Mouse (Mus musculus): Measurements from ENCODE around the gene Nlk.
"Not testable (repeated sequence)": the region's sequence is repeated elsewhere in the genome, so short reads cannot be mapped to it uniquely, and the experiment has no call there.

The Nlk gene

DNA sequence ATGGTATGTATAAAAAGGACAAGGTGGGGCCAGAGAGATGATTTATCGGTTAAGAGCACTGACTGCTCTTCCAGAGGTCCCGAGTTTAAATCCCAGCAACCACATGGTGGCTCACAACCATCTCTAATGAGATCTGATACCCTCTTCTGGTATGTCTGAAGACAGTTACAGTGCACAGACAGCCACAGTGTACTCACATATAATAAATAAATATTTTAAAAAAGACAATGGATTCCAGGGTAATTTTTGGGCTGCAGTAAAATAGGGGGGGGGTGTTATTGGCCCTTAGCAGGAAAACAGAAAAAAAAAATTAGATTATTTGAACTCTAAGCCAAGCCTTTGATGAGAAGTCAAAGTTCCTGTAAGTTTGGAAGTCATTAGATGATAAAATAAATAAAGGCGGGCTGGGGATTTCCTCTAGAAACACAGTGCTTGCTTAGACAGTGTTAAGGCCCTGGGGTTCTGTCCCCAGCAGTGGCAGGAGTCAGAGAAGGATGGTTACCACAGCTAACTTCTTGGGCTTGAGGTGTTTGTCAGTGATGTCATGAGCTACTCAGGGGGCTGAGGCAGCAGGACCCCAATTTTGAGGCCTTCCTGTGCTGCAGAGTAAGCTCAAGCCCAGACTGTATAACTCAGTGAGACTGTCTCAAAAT lies 98.3 kb downstream of the Nlk start:
- DNase-seq (ENCODE audit: low read depth in 2 of 2, low spot score in 2 of 2): no peak

DNA sequence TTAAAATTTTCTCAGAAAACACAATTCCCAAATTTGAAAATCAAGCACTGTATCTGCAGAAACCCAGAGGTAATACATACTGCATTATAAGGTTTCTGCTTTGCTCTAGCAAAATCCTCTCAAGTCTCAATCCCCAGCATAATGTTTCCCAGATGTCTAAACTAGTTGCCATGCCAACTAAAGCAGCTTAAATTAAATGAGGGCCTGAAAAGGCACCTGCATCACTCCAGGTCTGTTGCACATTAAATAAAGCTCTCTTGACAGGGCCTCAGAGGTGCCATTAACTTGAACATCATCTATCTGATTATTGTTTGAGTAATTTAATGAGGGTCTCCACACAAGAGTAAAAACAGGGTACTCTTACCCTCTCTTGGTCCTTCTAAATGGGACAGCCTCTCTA lies 100.4 kb downstream of the Nlk start:
- DNase-seq (ENCODE audit: low read depth in 2 of 2, low spot score in 2 of 2): no peak

DNA sequence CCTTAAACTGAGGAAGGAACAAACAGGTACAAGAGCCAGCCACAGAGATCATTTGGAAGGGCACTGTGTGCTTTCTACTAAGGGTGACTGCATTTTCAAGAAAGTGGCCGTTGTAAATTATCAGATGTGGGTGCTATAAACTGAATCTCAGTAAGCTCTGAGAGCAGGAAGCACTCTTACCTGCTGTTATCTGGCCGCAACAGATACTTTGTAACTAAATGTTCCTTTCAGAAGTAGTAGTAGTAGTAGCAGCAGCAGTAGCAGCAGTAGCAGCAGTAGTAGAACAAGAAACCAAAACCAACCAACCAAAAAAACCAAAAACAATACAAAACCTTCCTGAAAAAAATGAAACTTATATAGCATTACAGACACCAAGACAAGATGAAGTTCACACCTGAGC lies 101.4 kb downstream of the Nlk start:
- DNase-seq (ENCODE audit: low read depth in 2 of 2, low spot score in 2 of 2): no peak

DNA sequence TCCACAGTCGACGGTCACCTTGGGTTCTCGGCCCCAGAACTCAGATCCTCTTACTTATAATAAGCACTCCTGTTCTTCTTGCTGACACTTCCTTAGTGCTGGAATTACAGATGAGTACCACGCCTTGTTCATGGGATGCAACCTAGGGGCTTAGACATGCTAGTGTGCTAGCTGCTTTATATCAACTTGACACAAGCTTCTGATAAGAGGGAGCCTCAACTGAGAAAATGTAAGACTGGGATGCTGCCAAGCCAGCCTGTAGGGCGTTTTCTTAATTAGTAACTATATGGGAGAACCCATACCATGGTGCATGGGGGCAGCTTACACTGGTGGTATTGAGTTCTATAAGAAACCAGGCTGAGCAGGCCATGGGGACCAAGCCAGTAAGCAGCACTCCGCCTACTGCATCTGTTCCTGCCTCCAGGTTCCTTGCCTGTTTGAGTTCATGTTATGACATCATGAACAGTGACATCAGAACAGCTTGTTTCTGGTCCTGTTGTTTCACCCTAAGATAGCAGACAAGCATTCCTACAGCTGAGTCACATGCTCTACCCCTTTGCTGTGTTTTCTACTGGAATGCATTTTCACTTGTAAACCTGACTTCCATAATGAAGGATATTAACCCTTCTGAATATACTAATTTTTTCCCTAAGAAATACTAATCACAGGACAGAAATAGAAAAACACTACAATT lies 102.8 kb downstream of the Nlk start:
- DNase-seq (ENCODE audit: low read depth in 2 of 2, low spot score in 2 of 2): no peak

DNA sequence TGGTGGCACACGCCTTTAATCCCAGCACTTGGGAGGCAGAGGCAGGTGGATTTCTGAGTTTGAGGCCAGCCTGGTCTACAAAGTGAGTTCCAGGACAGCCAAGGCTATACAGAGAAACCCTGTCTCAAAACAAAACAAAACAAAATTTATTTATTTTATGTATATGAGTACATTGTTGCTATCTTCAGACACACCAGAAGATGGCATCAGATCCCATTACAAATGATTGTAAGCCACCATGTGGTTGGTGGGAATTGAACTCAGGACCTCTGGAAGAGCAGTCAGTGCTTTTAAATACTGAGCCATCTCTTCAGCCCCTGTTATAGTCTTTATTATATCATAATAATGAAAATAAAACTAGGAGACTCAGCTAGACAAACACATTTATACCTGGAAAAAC lies 109.5 kb downstream of the Nlk start:
- not testable (repeated sequence) for DNase-seq (ENCODE audit: low read depth in 2 of 2, low spot score in 2 of 2)

DNA sequence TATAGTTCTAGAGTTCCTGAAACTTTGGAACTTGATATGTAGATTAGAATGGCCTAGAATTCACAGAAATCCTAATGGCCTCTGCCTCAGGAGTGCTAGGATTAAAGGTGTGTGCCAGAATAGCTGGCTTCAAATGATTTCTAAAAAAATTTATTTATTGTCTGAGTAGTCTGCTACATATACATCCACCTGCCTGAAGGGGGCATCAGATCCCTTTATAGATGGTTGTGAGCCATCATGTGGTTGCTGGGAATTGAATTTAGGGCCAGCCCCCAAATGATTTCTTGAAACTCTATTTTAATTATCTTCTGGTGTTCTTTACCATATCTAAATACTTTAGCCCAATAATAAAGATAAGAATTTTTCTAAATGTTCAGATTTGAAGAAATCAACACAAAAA lies 111.1 kb downstream of the Nlk start:
- peak in 1 of 2 experiments; percentile 16 for DNase-seq (ENCODE audit: low read depth in 2 of 2, low spot score in 2 of 2)

DNA sequence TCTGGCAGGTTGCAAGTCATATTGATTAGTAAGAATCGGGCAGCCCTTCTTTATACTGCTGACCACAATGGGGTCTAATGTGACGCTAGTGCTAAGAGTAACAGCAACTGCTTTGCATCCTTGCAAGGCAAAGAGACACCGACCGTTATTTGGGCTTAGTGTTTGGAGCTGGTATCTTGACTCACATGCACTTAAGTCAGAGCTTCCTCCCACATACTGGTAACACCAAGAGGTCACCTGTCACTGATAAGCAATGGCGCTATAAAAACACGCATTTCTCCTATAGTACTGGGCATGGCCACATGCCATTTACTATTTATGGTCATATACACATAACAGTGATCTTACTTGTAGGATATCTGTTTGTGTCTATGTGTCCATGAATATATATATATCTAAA lies 114.3 kb downstream of the Nlk start:
- DNase-seq (ENCODE audit: low read depth in 2 of 2, low spot score in 2 of 2): no peak

DNA sequence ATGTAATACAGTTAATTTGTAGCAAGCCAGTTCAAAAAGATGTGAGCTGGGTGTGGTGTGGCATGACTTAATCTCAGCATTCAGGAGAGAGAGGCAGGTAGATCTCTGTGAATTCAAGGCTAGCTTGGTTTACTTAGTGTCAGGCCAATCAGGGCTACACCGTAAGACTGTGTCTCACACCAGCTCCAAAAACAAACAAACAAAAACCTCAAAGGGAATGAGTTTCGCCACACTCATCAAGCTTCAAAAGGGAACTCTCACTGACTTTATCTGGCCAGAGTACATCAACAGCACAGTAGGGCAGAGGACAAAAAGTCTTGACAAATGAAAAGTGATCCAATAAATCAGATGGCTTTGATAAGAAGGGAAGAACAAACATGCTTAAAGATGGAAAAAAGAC lies 122.2 kb downstream of the Nlk start:
- DNase-seq (ENCODE audit: low read depth in 2 of 2, low spot score in 2 of 2): no peak

DNA sequence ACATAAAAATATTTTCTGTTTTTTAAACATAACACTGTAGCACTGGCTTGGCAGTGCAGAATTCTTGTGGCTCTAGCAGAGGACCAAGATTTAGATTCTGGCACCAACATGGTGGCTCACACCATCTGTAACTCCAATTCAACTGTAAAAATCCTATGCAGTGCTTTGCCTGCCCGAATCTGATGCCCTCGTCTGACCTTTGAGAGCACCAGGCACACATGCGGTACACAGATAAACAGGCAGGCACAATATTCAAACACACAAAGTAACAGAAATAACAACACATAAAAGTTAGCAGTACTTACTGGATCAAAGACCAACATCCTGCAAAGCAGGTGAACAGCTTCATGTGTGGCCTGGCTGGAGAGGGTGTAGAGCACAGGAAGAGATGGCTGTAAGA lies 122.6 kb downstream of the Nlk start:
- no peak for DNase-seq (ENCODE audit: low read depth in 2 of 2, low spot score in 2 of 2)

DNA sequence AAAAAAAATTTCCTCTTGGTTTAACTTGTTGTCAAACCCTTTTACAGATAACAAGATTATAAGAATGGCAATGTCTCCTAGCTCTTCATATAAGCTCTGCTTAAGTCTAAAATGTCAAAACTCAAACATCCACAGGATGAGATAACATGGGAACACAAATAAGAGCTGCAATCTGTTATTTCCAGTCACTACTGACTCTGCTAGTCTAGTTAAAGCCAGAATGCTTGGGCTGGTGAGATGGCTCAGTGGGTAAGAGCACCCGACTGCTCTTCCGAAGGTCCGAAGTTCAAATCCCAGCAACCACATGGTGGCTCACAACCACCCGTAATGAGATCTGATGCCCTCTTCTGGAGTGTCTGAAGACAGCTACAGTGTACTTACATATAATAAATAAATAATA lies 123.1 kb downstream of the Nlk start:
- DNase-seq (ENCODE audit: low read depth in 2 of 2, low spot score in 2 of 2): not testable (repeated sequence)

DNA sequence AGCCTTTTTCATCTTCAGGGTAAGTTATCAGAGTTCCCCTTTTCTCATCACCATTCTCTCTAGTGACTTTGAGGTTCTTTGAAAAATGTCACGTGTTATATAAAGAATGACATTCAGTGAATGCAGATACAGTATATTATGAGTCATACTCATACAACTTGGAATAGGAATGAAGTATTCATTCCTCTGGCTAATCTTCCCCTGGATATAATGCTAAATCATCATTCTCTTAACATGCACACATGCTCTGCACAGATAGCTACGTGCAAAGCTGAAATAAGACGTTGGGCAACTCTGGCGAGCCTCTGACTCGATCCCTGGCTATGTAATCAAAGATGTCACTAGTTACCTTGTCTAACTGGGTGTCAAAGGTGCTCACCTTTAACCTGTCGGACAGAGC lies 125.3 kb downstream of the Nlk start:
- no peak for DNase-seq (ENCODE audit: low read depth in 2 of 2, low spot score in 2 of 2)

DNA sequence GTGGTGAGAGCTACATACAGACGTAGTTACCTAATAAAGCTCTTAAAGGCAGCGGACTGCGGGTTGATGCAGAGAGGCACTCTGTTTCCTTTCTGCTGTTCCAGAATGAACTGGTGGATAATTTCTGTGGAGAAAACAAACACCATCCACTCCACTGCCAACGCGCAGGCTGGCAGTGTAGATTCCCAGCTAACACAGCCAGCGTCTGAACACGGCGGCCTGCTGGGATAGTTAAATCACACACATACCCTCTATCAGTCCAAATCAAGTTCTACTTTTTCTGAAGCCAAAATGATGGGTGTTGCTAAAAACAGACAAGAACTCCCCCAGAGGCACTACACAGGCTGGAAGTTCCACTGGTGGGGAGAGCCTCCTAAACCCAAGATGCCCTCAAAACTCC lies 125.7 kb downstream of the Nlk start:
- DNase-seq (ENCODE audit: low read depth in 2 of 2, low spot score in 2 of 2): no peak

DNA sequence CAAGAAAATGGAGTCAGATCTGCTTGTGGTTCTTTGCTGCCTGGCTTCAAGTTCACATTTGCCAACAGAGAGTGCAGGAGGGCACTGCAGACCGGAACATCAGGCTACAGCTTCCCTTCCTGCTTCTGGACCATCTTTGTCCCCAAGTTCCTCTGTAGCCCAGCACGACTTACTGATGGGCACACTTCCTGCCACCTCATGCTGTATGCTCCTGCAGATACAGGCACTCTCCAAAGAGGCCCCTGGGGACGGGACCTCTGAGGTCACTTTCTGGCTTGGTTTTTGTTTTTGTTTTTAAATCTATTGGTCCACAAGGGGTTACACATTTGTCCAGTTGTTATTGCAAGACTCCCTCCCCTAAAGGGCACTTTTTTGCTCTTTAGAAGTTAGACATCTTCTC lies 127.4 kb downstream of the Nlk start:
- no peak for DNase-seq (ENCODE audit: low read depth in 2 of 2, low spot score in 2 of 2)

DNA sequence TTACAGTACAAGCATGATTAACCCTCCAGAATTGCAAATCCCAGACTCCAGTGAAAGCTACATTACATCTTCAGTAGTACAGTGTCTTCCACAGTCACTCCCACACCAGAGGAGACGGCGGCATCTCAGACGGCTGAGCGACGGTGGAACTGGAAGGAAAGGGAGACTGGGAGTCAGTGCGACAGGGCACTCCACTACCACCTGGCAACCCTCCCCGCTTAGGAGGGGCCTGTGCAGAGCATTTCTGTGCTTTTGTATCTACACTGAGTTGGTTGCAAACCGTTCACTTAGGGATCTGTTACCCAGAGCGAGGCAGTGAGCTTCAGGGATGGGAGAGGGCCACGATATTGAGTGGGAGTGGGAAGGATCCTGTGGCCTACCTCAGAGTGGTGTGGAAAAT lies 128.3 kb downstream of the Nlk start:
- DNase-seq (ENCODE audit: low read depth in 2 of 2, low spot score in 2 of 2): no peak

DNA sequence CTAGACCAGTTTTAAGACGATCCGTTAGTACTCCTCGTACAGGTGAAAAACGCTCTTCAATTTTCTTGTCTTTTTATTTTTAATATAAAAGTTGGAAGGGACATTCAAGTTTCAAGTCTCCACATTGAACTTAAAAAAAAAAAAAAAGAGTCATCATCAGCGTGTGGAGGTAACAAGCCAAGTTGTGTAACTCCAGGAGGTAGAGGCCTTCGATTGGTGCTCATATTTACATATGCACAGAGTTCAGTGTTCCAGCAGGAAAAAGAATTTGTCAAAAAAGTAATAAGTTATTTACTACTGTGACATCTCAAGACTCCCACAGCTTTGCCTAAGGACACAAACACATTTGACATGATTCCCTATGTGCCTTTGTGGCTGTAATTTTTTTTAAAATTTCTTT lies 129.6 kb downstream of the Nlk start:
- no peak for DNase-seq (ENCODE audit: low read depth in 2 of 2, low spot score in 2 of 2)

DNA sequence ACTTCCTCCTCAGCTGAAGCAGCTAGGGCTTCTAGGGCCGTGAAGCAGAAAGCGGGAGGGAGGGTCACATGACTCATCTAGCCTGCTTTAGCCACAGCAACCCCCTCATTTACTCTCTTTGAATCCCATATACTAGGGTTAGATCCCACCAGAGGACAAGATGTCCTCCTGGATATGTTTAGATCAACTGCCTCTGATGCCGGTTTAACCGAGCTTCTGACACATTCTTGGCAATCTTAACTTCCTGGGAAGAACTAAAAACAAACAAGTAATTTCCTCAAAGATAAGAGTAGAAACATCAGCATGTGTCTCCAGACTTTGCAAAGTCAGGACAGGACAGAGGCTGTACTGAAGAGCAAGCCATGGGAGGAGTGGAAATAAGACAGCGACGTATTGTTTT lies 130.4 kb downstream of the Nlk start:
- DNase-seq (ENCODE audit: low read depth in 2 of 2, low spot score in 2 of 2): no peak

DNA sequence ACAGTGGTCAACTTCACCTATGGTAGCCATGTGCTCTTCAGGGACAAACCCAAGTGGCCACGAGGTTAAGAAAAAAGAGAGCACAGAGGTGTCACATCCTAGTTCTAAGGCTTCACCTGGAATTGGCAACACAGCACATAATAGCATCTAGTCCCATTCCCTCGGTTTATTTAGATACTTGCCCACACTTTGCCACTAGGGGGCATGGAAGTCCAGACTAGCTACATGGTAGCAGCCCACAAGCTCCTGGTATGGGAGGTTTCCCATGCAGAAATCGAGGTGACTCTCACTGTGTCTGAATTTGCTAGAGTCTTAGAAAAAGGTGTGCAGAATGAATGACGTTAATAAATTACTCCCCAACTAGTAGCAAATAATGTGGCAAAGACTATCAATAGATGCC lies 136.7 kb downstream of the Nlk start:
- DNase-seq (ENCODE audit: low read depth in 2 of 2, low spot score in 2 of 2): peak; percentile 52 to 69

DNA sequence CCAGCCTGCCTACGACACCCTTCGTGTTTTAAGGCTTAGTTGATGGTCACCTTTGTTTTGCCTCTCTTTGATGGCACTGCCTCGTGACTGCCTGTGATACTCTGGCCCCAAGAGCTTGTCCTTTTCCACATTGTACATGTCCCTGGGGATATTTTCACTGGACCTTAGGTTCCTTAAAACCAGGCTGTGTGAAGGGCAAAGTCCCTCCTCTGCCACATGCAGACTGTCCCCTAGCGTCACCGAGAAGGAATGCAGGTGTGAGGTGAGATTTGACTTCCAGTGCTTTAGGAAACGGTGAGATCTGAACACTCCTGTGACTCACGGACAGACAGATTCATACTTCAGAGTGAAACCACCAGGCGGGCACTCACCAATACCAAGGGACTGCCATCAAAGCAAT lies 139.9 kb downstream of the Nlk start:
- no peak for DNase-seq (ENCODE audit: low read depth in 2 of 2, low spot score in 2 of 2)

DNA sequence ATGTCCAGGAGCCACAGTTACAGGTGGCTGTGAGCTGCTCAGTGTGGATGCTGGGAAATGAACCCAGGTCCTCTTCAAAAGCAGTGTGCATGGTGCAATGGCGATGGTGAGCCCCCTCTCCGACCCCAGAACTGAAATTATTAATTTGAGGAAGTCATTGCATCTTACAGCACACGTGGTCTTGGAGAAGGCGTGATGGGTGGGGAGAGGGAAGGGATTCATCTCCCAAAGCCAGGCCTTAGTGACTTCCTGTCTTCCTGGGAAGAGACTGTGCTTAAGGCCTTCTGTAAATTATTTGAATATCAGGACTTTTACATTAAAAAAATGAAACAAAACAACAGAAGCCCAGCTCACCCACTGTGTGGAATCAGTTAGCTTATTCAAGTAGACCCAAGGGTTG lies 141.1 kb downstream of the Nlk start:
- DNase-seq (ENCODE audit: low read depth in 2 of 2, low spot score in 2 of 2): no peak

DNA sequence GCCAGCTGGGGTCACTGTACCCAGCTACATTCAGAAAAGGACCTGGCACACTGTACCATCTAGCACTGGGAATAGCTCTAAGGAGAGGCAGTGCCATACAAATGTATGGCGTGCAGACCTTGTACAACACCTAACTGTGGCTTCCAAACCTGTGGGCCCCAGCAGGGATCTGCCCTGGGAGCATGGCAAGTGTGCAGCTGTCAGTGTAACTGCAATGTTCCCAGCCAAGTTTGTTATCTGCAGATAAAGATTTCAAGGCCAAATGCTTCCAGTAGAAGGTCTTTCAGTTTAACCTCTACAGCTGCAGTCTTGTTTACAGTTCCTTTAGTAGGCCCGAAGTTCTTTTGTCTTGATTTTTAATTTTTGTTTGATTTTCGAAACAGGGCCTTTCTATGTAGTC lies 141.6 kb downstream of the Nlk start:
- DNase-seq (ENCODE audit: low read depth in 2 of 2, low spot score in 2 of 2): no peak

DNA sequence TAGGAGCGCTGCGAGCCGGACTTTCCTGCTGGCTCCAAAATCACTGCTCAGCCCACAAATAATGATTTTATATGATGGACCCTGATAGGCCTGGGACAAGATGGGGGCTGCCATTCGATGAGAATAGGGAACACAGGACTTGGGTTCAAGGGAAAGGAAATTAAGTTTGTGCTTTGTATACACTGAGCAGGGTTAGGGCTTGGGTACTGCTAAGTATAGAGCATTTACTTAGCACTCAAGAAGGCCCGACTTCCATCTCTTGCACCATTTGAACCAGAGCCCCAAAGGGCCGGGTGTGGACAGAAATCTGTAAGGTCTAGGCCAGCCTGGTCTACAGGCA lies 146.1 kb downstream of the Nlk start:
- no peak for DNase-seq (ENCODE audit: low read depth in 2 of 2, low spot score in 2 of 2)

DNA sequence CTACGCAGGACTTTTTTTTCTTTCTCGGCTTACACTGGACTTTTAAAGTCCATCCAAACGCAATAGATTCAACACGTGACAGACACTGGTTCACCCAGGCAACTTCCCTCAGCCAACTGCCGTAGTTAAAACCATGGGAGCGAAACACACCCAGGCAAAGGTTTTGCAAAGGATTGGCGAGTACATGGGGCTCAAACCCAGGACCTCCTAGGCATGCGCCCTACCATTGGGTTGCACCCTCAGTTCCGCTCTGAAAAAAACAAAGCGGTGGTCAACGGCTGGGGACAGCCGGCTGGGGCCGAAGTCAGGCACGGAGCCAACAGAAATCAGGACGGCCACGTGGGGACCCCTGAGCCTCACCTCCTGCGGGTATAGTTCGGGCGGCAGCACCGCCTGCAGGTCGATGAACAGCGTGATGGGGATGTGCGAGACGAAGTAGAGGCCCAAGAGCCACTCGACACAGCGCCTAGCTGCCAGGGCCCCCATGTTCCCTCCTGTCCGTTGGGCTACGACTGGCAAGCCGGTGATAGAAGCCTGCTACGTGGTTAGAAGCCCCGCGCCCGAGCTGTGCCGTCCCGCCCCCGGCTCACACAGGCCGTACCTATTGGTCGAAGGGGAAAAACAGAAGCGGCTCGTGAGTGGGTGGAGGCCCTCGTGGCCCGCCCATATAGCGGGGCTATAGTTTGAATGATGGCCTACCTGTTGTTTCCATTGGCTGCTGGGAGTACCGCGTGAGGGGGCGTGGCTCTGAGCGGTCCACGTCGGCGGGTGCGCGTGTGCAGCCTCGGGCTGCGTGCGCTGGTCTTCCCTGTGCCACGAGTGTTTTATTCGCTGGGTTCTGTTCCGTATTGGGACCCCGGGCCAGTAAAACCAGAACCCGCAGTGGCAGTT lies 146.8 kb downstream of the Nlk start, which contains the start of gene Tmem97:
Tmem97 (minus strand) TSS at position 610 of the 891 bp plus-strand sequence.
- peak; percentile 87 to 92 for DNase-seq (ENCODE audit: low read depth in 2 of 2, low spot score in 2 of 2)

Data from CD8-positive naive resting alpha-beta T cell, adult 2 months (primary cell).